Mouse (Mus musculus) T-helper 2 cell (primary cell): ENCODE measurements around the gene Ifrd2.
"Not testable (repeated sequence)": the region's sequence is repeated elsewhere in the genome, so short reads cannot be mapped to it uniquely, and the experiment has no call there.

ENCODE experiments used
- in situ Hi-C: fragments of 300-600 bp; cut with MboI, MseI; formaldehyde crosslinking; loops from one replicate; pipeline ENCODE4 v1.15.1; 2025; ENCODE audit warnings: high pct_unique_total_duplicates

Ifrd2 gene

GRCm38 (mm10) chr9:107551117-107551889, 36.1 kb upstream of the Ifrd2 start, which contains the start of gene Rassf1:
Gene Rassf1 (plus strand): TSS chr9:107551555.
- in situ Hi-C loops: no loop called here

- in situ Hi-C loops: no loop called here
Observed at GRCm38 (mm10) chr9:107551890-107552355, 35.5 kb upstream of the Ifrd2 start.

- in situ Hi-C loops: no loop called here
Observed at GRCm38 (mm10) chr9:107552690-107553393, 34.6 kb upstream of the Ifrd2 start.

GRCm38 (mm10) chr9:107553541-107554318, 33.7 kb upstream of the Ifrd2 start:
- in situ Hi-C loops: no loop called here

- in situ Hi-C loops: no loop called here
Observed at GRCm38 (mm10) chr9:107554319-107554825, 33.1 kb upstream of the Ifrd2 start.

GRCm38 (mm10) chr9:107555031-107555457, 32.4 kb upstream of the Ifrd2 start:
- in situ Hi-C loops: no loop called here

GRCm38 (mm10) chr9:107555701-107556100, 31.7 kb upstream of the Ifrd2 start:
- in situ Hi-C loops: no loop called here

GRCm38 (mm10) chr9:107556346-107556745, 31.1 kb upstream of the Ifrd2 start:
- in situ Hi-C loops: no loop called here

GRCm38 (mm10) chr9:107563029-107563581, 24.3 kb upstream of the Ifrd2 start, which contains the start of gene Tusc2:
Gene Tusc2 (plus strand): TSS chr9:107563255.
- in situ Hi-C loops: no loop called here

- in situ Hi-C loops: not testable (repeated sequence)
Observed at GRCm38 (mm10) chr9:107565556-107565955, 21.9 kb upstream of the Ifrd2 start.

GRCm38 (mm10) chr9:107566041-107566709, 21.3 kb upstream of the Ifrd2 start:
- in situ Hi-C loops: no loop called here

GRCm38 (mm10) chr9:107566855-107567254, 20.6 kb upstream of the Ifrd2 start:
- in situ Hi-C loops: no loop called here

- in situ Hi-C loops: no loop called here
Observed at GRCm38 (mm10) chr9:107567702-107568319, 19.6 kb upstream of the Ifrd2 start, which contains the start of gene Hyal2. Gene Hyal2 (plus strand): TSS chr9:107567945.

GRCm38 (mm10) chr9:107568331-107569261, 18.8 kb upstream of the Ifrd2 start:
- in situ Hi-C loops: no loop called here

- in situ Hi-C loops: no loop called here
Observed at GRCm38 (mm10) chr9:107569270-107569669, 18.2 kb upstream of the Ifrd2 start.

- in situ Hi-C loops: no loop called here
Observed at GRCm38 (mm10) chr9:107570016-107570415, 17.4 kb upstream of the Ifrd2 start.

GRCm38 (mm10) chr9:107570845-107571244, 16.6 kb upstream of the Ifrd2 start:
- in situ Hi-C loops: no loop called here

- in situ Hi-C loops: no loop called here
Observed at GRCm38 (mm10) chr9:107571534-107572326, 15.7 kb upstream of the Ifrd2 start.
